Mouse (Mus musculus): ENCODE measurements around the gene Mfrp. TPM values are rescaled to one million over a fixed set of nuclear protein-coding genes. Genes with fewer than 3 reads are reported as not detected.

Mfrp gene
- polyA plus RNA-seq, 1 experiment from 2014 or later: not detected

- Histone ChIP-seq H3K4me2 (replicated peaks) (peak overlapping the region; percentile 67), H3K4me1 (peaks cover 43% of the 10 kb centered on the region), H3K27me3 (peaks cover 61% of the 10 kb centered on the region), H3K9me3 (no peaks in the 10 kb centered on the region), H3K36me3 (0 out of 2 replicates have a peak, but pooled peaks cover 5% of the 10 kb centered on the region), H3K4me3 (peak overlapping the region; percentile 48), H3K9ac (replicated peaks) (peak overlapping the region; percentile 57; the same call in 1 of the 2 replicates), H3K27ac (replicated peaks) (no peak overlapping the region)
- 64% methylated on average over 7 of the region's 7 CpGs for WGBS
- ATAC-seq (ENCODE audit: low FRiP score, low read depth): no peak
These were observed 34.3 kb downstream of the Mfrp start for GRCm38 (mm10) chr9:44135731-44136411.

DNA sequence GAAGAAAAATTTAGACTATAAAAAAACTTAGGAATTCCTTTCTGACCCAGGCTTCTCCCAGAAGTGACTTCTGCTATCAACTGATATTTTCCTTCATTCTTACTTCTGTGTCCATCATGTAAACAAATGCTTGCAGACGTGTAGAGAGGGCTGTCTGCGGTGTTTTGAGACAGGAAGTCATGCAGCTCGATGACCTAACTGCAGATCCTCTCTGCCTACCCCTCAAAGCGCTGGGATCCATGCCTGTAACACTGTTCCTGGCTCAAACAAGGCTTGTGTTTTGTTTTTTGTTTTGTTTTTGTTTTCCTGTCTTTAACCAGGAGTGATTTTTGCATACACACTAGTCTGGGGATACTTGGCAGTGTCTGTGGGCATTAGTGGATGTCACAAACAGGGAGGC lies 36.3 kb downstream of the Mfrp start:
- Histone ChIP-seq H3K9me3 (no peaks in the 10 kb centered on the region), H3K27me3 (peaks cover 41% of the 10 kb centered on the region), H3K9ac (replicated peaks) (no peak overlapping the region), H3K36me3 (peaks cover 17% of the 10 kb centered on the region; the same call in 1 of the 2 replicates), H3K4me1 (peaks cover 37% of the 10 kb centered on the region), H3K27ac (replicated peaks) (no peak overlapping the region), H3K4me2 (replicated peaks) (no peak overlapping the region), H3K4me3 (no peak overlapping the region)
- WGBS: 85% methylated on average over 4 of the region's 4 CpGs
- ATAC-seq (ENCODE audit: low FRiP score, low read depth): no peak

- Histone ChIP-seq H3K4me2 (replicated peaks) (no peak overlapping the region), H3K27me3 (peaks cover under 1% of the 10 kb centered on the region; the same call in 1 of the 2 replicates), H3K27ac (replicated peaks) (no peak overlapping the region), H3K4me3 (no peak overlapping the region), H3K9me3 (no peaks in the 10 kb centered on the region), H3K36me3 (peaks cover 43% of the 10 kb centered on the region), H3K4me1 (0 out of 2 replicates have a peak, but pooled peaks cover 3% of the 10 kb centered on the region), H3K9ac (replicated peaks) (no peak overlapping the region)
- ATAC-seq (ENCODE audit: low FRiP score, low read depth): no peak
- 55% methylated on average over 5 of the region's 5 CpGs for WGBS
These were observed 40.4 kb downstream of the Mfrp start for GRCm38 (mm10) chr9:44141951-44142350.

- ATAC-seq (ENCODE audit: low FRiP score, low read depth): no peak
- H3K4me1 ChIP-seq: 0 out of 2 replicates have a peak, but pooled peaks cover 3% of the 10 kb centered on the region
- H3K4me3 ChIP-seq: no peak overlapping the region
- H3K36me3 ChIP-seq: peaks cover 47% of the 10 kb centered on the region
- H3K27ac ChIP-seq (replicated peaks): 0 out of 2 replicates have a peak overlapping the region, but pooled peaks have one; percentile 15
- H3K9ac ChIP-seq (replicated peaks): 0 out of 2 replicates have a peak overlapping the region, but pooled peaks have one; percentile 28
- 71% methylated on average over 5 of the region's 5 CpGs for WGBS
- no peaks in the 10 kb centered on the region for H3K27me3 ChIP-seq
- H3K4me2 ChIP-seq (replicated peaks): no peak overlapping the region
- H3K9me3 ChIP-seq: no peaks in the 10 kb centered on the region
These were observed 41.9 kb downstream of the Mfrp start for GRCm38 (mm10) chr9:44143421-44143820.

DNA sequence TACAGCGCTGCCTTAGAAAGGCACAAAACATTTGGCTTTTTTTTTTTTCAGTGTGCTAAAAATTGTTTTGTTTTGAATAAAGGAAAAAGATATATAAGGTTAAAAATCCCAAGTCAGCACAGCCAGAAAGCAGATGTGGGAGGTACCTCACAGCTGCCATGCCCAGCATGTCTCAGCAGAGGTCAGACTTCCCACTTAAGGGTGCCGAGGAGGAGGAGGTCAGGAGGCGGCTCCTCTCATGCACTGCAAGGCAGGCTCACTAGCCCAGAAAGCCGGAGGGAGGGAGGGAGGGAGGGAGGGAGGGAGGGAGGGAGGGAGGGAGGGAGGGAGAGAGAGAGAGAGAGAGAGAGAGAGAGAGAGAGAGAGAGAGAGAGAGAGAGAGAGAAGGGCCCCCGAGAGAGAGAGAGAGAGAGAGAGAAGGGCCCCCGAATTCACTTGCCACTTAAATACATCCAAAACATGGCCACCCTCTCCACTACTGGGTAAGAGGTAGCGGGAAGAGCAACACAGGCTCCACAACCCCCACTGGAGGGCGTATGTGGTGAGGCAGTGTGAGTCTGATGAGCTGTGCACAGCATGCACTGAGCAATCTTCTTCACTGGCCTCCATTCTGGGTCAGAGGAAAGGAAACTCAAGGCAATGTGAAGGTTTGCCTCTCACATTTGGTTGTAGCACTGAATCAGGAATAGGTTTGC lies 42.6 kb downstream of the Mfrp start:
- Histone ChIP-seq H3K9me3 (no peaks in the 10 kb centered on the region), H3K4me2 (replicated peaks) (no peak overlapping the region), H3K27ac (replicated peaks) (no peak overlapping the region), H3K9ac (replicated peaks) (no peak overlapping the region), H3K4me1 (0 out of 2 replicates have a peak, but pooled peaks cover 3% of the 10 kb centered on the region), H3K36me3 (peaks cover 50% of the 10 kb centered on the region), H3K4me3 (no peak overlapping the region), H3K27me3 (no peaks in the 10 kb centered on the region)
- ATAC-seq (ENCODE audit: low FRiP score, low read depth): no peak
- 30% methylated on average over 6 of the region's 8 CpGs for WGBS

DNA sequence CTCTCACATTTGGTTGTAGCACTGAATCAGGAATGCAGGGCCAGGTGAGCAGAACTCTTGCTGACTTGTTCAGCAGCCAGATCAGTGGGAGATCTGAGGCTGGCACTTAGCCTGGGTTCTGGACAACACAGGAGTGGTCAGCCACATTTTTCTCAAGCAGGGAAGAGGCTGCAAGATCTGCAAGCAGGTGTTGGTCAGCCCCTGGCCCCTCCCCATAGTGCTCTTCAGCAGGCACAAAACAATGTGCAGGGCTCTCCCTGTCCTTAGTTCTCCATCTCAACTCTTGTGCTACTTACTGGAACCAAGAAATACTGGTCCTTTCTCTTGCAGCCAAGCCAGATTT lies 43.2 kb downstream of the Mfrp start:
- H3K27ac ChIP-seq (replicated peaks): no peak overlapping the region
- no peak for ATAC-seq (ENCODE audit: low FRiP score, low read depth)
- H3K4me2 ChIP-seq (replicated peaks): no peak overlapping the region
- no peaks in the 10 kb centered on the region for H3K27me3 ChIP-seq
- H3K4me3 ChIP-seq: no peak overlapping the region
- no peak overlapping the region for H3K9ac ChIP-seq (replicated peaks)
- H3K36me3 ChIP-seq: peaks cover 54% of the 10 kb centered on the region
- H3K9me3 ChIP-seq: no peaks in the 10 kb centered on the region
- 0 out of 2 replicates have a peak, but pooled peaks cover 3% of the 10 kb centered on the region for H3K4me1 ChIP-seq

DNA sequence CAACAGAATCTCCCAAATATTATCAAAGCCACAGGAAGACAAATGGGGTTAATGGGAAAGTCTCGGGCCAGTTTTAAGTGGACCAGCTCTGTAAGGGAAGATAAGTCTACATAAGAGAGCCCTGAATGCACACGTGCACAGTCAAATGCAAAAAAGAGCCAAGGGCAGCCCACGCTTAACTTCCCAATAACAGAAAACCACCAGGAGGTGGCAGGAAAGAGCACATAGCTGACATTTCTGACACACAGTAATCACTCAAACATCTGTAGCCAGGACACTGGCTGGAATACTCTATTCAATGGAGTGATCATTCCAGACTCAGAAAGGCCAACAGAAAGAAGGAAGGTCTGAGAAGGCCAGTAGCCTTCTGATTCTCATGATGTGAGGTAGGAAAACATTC lies 45.8 kb downstream of the Mfrp start:
- ATAC-seq (ENCODE audit: low FRiP score, low read depth): no peak
- H3K4me3 ChIP-seq: no peak overlapping the region
- no peak overlapping the region for H3K9ac ChIP-seq (replicated peaks)
- no peaks in the 10 kb centered on the region for H3K27me3 ChIP-seq
- H3K4me1 ChIP-seq: 0 out of 2 replicates have a peak, but pooled peaks cover 3% of the 10 kb centered on the region
- H3K4me2 ChIP-seq (replicated peaks): no peak overlapping the region
- H3K27ac ChIP-seq (replicated peaks): no peak overlapping the region
- H3K9me3 ChIP-seq: no peaks in the 10 kb centered on the region
- WGBS: 66% methylated on average over 3 of the region's 3 CpGs
- peaks cover 61% of the 10 kb centered on the region for H3K36me3 ChIP-seq

Other genes with a start within 250 kb of the Mfrp start
- gene Thy1, start 58.3 kb upstream of the Mfrp start, polyA plus RNA-seq (2016; fragmentation: Nextera tagmentation; extraction: Ambion mirVana): not detected in 2 replicates
- 6.4 and 12.5 TPM in 2 replicates for gene Usp2, start 34.7 kb upstream of the Mfrp start, polyA plus RNA-seq (2016; fragmentation: Nextera tagmentation; extraction: Ambion mirVana)
- gene C1qtnf5, start 5.5 kb downstream of the Mfrp start, polyA plus RNA-seq (2016; fragmentation: Nextera tagmentation; extraction: Ambion mirVana): 1.3 TPM in 2 replicates
- gene Gm49380, start 11.8 kb downstream of the Mfrp start, polyA plus RNA-seq (2016; fragmentation: Nextera tagmentation; extraction: Ambion mirVana): 0.24 and 0.43 TPM in 2 replicates
- gene Rnf26, start 11.8 kb downstream of the Mfrp start, polyA plus RNA-seq (2016; fragmentation: Nextera tagmentation; extraction: Ambion mirVana): 60.6 and 64.2 TPM in 2 replicates
- gene Mcam, start 32.7 kb downstream of the Mfrp start, polyA plus RNA-seq (2016; fragmentation: Nextera tagmentation; extraction: Ambion mirVana): 12.1 and 14.3 TPM in 2 replicates
- gene Cbl, start 132.3 kb downstream of the Mfrp start, polyA plus RNA-seq (2016; fragmentation: Nextera tagmentation; extraction: Ambion mirVana): 27.2 and 32.0 TPM in 2 replicates
- not detected in 2 replicates for gene Ccdc153, start 138.9 kb downstream of the Mfrp start, polyA plus RNA-seq (2016; fragmentation: Nextera tagmentation; extraction: Ambion mirVana)
- gene Pdzd3, start 149.7 kb downstream of the Mfrp start, polyA plus RNA-seq (2016; fragmentation: Nextera tagmentation; extraction: Ambion mirVana): 0.20 and 0.31 TPM in 2 replicates
- 2.6 and 3.3 TPM in 2 replicates for gene Nlrx1, start 166.9 kb downstream of the Mfrp start, polyA plus RNA-seq (2016; fragmentation: Nextera tagmentation; extraction: Ambion mirVana)
- gene Abcg4, start 186.9 kb downstream of the Mfrp start, polyA plus RNA-seq (2016; fragmentation: Nextera tagmentation; extraction: Ambion mirVana): 12.9 and 14.4 TPM in 2 replicates
- gene Hinfp, start 203.9 kb downstream of the Mfrp start, polyA plus RNA-seq (2016; fragmentation: Nextera tagmentation; extraction: Ambion mirVana): 33.9 and 38.5 TPM in 2 replicates
- gene C2cd2l, start 218.6 kb downstream of the Mfrp start, polyA plus RNA-seq (2016; fragmentation: Nextera tagmentation; extraction: Ambion mirVana): 19.0 and 19.7 TPM in 2 replicates
- gene Dpagt1, start 224.3 kb downstream of the Mfrp start, polyA plus RNA-seq (2016; fragmentation: Nextera tagmentation; extraction: Ambion mirVana): 34.7 and 39.1 TPM in 2 replicates
- 351 and 363 TPM in 2 replicates for gene H2afx, start 233.0 kb downstream of the Mfrp start, polyA plus RNA-seq (2016; fragmentation: Nextera tagmentation; extraction: Ambion mirVana)
- gene Hmbs, start 242.5 kb downstream of the Mfrp start, polyA plus RNA-seq (2016; fragmentation: Nextera tagmentation; extraction: Ambion mirVana): 96.4 and 109 TPM in 2 replicates

Measured in midbrain, embryonic 12.5 days (tissue).